Mouse (Mus musculus): Measurements from ENCODE around the gene Atp1b2. TPM values are rescaled to one million over a fixed set of nuclear protein-coding genes. Genes with fewer than 3 reads are reported as not detected.

Gene Atp1b2
- total RNA-seq, 1 experiment from 2014 or later: 38.0 TPM

Small RNA genes lying within 50 kb of the gene (microRNA-seq; reads per million reads assigned to microRNA genes)
- 0 reads per million in 2 experiments for gene Mir467f

Other genes starting within 250 kb of the Atp1b2 start
- 105 and 111 TPM in 2 replicates for gene Chd3, start 236.5 kb downstream of the Atp1b2 start, total RNA-seq (2021)
- gene Naa38, start 210.5 kb downstream of the Atp1b2 start, total RNA-seq (2021): 127 and 149 TPM in 2 replicates
- gene Cyb5d1, start 210.3 kb downstream of the Atp1b2 start, total RNA-seq (2021): 43.5 and 51.0 TPM in 2 replicates
- gene Tmem88, start 207.7 kb downstream of the Atp1b2 start, total RNA-seq (2021): 13.9 and 16.9 TPM in 2 replicates
- 45.1 and 46.2 TPM in 2 replicates for gene Kdm6b, start 192.3 kb downstream of the Atp1b2 start, total RNA-seq (2021)
- gene Dnah2, start 56.8 kb downstream of the Atp1b2 start, total RNA-seq (2021): 0.05 and 0.76 TPM in 2 replicates
- 0.38 and 1.5 TPM in 2 replicates for gene Efnb3, start 45.7 kb downstream of the Atp1b2 start, total RNA-seq (2021)
- 12.5 and 12.9 TPM in 2 replicates for gene Wrap53, start 25.7 kb downstream of the Atp1b2 start, total RNA-seq (2021)
- gene Trp53, start 25.6 kb downstream of the Atp1b2 start, total RNA-seq (2021): 74.1 and 81.7 TPM in 2 replicates
- gene Shbg, start 12.0 kb upstream of the Atp1b2 start, total RNA-seq (2021): not detected in 2 replicates
- gene Sat2, start 16.1 kb upstream of the Atp1b2 start, total RNA-seq (2021): 6.7 and 16.9 TPM in 2 replicates
- 89.7 and 101 TPM in 2 replicates for gene Fxr2, start 27.0 kb upstream of the Atp1b2 start, total RNA-seq (2021)
- 0.39 TPM in 1 of 2 replicates, not detected in the other for gene Sox15, start 49.4 kb upstream of the Atp1b2 start, total RNA-seq (2021)
- gene Mpdu1, start 56.7 kb upstream of the Atp1b2 start, total RNA-seq (2021): 123 and 137 TPM in 2 replicates
- 14.2 and 22.6 TPM in 2 replicates for gene Cd68, start 60.2 kb upstream of the Atp1b2 start, total RNA-seq (2021)
- gene Eif4a1, start 66.5 kb upstream of the Atp1b2 start, total RNA-seq (2021): 624 and 654 TPM in 2 replicates
- gene Senp3, start 76.1 kb upstream of the Atp1b2 start, total RNA-seq (2021): 91.6 and 91.8 TPM in 2 replicates
- 3.8 and 4.1 TPM in 2 replicates for gene Tnfsf13, start 79.8 kb upstream of the Atp1b2 start, total RNA-seq (2021)
- 16.6 and 25.6 TPM in 2 replicates for gene Tnfsf12, start 89.9 kb upstream of the Atp1b2 start, total RNA-seq (2021)
- 3.8 and 4.6 TPM in 2 replicates for gene Tnfsfm13, start 90.2 kb upstream of the Atp1b2 start, total RNA-seq (2021)
- gene Polr2a, start 152.7 kb upstream of the Atp1b2 start, total RNA-seq (2021): 98.5 and 101 TPM in 2 replicates
- gene Slc35g3, start 156.0 kb upstream of the Atp1b2 start, total RNA-seq (2021): not detected in 2 replicates
- 39.5 and 65.8 TPM in 2 replicates for gene Zbtb4, start 160.0 kb upstream of the Atp1b2 start, total RNA-seq (2021)
- 1.8 and 2.4 TPM in 2 replicates for gene Chrnb1, start 190.0 kb upstream of the Atp1b2 start, total RNA-seq (2021)
- gene Fgf11, start 195.9 kb upstream of the Atp1b2 start, total RNA-seq (2021): 3.6 and 3.9 TPM in 2 replicates
- not detected in 2 replicates for gene Tmem102, start 199.7 kb upstream of the Atp1b2 start, total RNA-seq (2021)
- not detected in 2 replicates for gene Gm39566, start 209.4 kb upstream of the Atp1b2 start, total RNA-seq (2021)
- not detected in 2 replicates for gene Spem2, start 212.5 kb upstream of the Atp1b2 start, total RNA-seq (2021)
- not detected in 2 replicates for gene Spem1, start 216.2 kb upstream of the Atp1b2 start, total RNA-seq (2021)
- gene Nlgn2, start 231.8 kb upstream of the Atp1b2 start, total RNA-seq (2021): 18.6 and 19.7 TPM in 2 replicates
- 149 and 152 TPM in 2 replicates for gene Tmem256, start 232.6 kb upstream of the Atp1b2 start, total RNA-seq (2021)
- gene Plscr3, start 240.4 kb upstream of the Atp1b2 start, total RNA-seq (2021): 43.8 and 52.9 TPM in 2 replicates